Mouse (Mus musculus) hindlimb bud, embryonic 11.5 days (tissue): Measurements from ENCODE around the gene Trim52.
"Not testable (repeated sequence)": the region's sequence is repeated elsewhere in the genome, so short reads cannot be mapped to it uniquely, and the experiment has no call there.

Experiments used
- DNase-seq: peaks from one replicate; pipeline ENCODE4 v3.0.0-alpha.2; 2012; ENCODE audit warnings: low read depth, low spot score; ENCODE audit errors: extremely low spot score

Trim52 gene

GRCm38 (mm10) chr14:106105980-106106379 is at the start of gene Trim52:
Gene Trim52, plus strand, starts transcription at chr14:106106198.
- DNase-seq: no peak

- no peak for DNase-seq
These were observed 33.4 kb upstream of the Trim52 start for GRCm38 (mm10) chr14:106072608-106073007.

GRCm38 (mm10) chr14:106075181-106076064 is 30.6 kb upstream of the Trim52 start:
- no peak for DNase-seq

GRCm38 (mm10) chr14:106088480-106089037 is 17.4 kb upstream of the Trim52 start:
- no peak for DNase-seq

- no peak for DNase-seq
These were observed 9.2 kb upstream of the Trim52 start for GRCm38 (mm10) chr14:106096816-106097215.

GRCm38 (mm10) chr14:106100858-106101257 is 5.1 kb upstream of the Trim52 start:
- no peak for DNase-seq

GRCm38 (mm10) chr14:106106425-106106824 is 427 bp downstream of the Trim52 start:
- DNase-seq: no peak

- DNase-seq: no peak
These were observed 13.4 kb downstream of the Trim52 start for GRCm38 (mm10) chr14:106119371-106119770.

GRCm38 (mm10) chr14:106136272-106136671 is 30.3 kb downstream of the Trim52 start:
- no peak for DNase-seq

DNA sequence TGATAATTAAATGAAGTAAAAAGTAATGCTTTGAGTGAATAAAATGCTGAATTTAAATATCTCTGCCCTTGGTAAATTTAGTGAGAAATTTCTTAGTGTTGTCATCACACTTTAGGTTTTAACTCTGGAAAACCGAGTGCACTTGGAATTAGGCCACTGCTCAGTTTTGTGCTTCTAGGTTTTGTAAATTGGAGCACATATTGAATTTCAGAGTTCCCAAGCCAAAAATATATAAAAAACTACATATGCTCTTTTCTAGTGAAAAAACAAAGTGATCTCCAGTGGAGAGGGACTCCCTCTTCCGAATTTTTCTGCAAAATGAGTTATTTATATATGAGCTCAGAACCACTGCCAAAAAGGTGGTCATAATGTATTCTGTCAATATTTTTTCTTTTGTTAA is 45.2 kb downstream of the Trim52 start:
- no peak for DNase-seq

GRCm38 (mm10) chr14:106154879-106155576 is 49.0 kb downstream of the Trim52 start:
- DNase-seq: no peak

GRCm38 (mm10) chr14:106156533-106156932 is 50.5 kb downstream of the Trim52 start:
- no peak for DNase-seq

DNA sequence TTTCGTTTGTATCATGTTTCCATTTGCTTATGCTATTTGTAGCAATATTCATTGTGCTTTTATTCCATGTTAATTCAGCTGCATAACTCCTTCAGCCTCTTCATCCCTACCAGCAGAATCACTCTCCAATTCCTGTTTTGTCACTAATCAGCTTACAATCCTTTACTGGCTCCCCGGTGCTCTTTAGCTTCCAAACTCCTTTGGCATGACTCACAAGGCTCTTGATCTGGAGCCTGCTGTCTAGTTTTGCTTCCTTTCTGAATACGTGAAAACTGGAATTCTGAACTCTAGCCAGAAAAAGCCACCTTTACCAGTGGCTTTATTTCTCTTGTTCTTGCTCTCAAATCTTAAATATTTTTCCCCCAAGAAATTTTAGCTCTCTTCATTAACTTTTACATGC is 56.3 kb downstream of the Trim52 start:
- DNase-seq: no peak

DNA sequence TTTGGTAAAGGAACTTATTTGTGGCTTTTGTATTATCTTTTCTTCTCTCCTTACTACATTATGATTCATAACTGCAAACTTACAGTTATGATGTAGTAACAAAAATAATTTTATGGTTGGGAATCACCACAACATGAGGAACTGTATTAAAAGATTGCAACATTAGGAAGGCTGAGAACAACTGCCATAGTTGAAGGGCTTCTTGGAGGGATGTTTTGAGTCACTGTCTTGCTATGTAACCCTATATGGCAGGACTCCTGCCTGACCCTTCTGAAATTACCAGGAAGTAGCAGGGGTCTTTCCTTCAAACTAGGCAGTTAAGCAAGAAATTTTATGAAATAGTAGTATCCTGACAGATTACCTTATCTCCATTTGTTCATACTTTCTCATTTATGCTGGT is 57.2 kb downstream of the Trim52 start:
- DNase-seq: no peak

- not testable (repeated sequence) for DNase-seq
These were observed 57.9 kb downstream of the Trim52 start for GRCm38 (mm10) chr14:106163933-106164332.

DNA sequence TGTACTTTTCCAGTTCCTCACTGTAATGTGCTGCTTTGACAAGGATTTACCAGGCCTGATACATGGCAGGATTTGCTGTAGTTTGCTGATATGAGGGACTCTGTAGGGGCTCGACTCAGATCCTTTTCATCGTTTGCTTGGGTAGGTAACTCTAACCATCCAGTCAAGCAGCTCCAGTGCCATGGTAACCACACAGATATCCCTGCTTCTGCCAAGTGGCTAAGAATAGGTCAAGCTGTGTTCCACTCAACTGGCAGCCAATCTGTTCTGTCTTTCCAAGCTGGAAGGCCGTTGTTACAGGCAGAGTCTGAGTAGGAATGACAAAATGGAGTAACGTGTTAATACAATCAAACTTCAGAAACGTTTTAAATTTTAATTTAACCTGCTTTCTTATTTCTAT is 70.9 kb downstream of the Trim52 start:
- DNase-seq: no peak

GRCm38 (mm10) chr14:106178245-106178644 is 72.2 kb downstream of the Trim52 start:
- no peak for DNase-seq

- DNase-seq: no peak
These were observed 73.2 kb downstream of the Trim52 start for GRCm38 (mm10) chr14:106179102-106179727.

GRCm38 (mm10) chr14:106179728-106180125 is 73.7 kb downstream of the Trim52 start:
- no peak for DNase-seq

GRCm38 (mm10) chr14:106180616-106181015 is 74.6 kb downstream of the Trim52 start:
- no peak for DNase-seq

DNA sequence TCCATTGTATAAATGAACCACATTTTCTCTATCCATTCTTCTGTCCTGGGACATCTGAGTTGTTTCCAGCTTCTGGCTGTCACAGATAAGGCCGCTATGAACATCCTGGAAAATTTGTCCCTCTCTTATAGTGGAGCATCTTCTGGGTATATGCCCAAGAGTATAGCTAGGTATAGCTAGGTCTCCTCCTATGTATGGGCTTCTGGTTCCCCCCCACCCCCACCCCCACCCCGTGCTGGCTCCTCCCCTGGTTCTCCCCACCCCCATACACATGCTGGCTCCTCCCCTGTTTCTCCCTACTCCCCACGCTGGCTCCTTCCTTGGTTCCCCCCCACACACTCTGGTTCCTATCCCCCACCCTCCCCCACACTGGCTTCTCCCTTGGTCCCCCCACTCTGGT is 78.0 kb downstream of the Trim52 start:
- no peak for DNase-seq
